Mouse (Mus musculus) thymus, adult 2 months (tissue): ENCODE results near the gene Mcoln2. TPM values are rescaled to one million over a fixed set of nuclear protein-coding genes. Genes with fewer than 3 reads are reported as not detected.

ENCODE experiments used
- DNase-seq: peaks from one replicate; pipeline ENCODE4 v3.0.0; 2021
- H3K27ac ChIP-seq: fragments of 200-500 bp; 2 replicates; pipeline ENCODE4 v1.5.1; 2012; ENCODE audit warnings: low read length, control low read depth; ENCODE audit not compliant: control insufficient read depth, insufficient read depth
- H3K27me3 ChIP-seq: fragments of 200-500 bp; 2 replicates; pipeline ENCODE4 v1.6.1; 2012; ENCODE audit warnings: mild to moderate bottlenecking, low read length, moderate library complexity, mixed read lengths; ENCODE audit not compliant: control insufficient read depth, insufficient read depth
- H3K36me3 ChIP-seq: fragments of 200-500 bp; 2 replicates; pipeline ENCODE4 v1.6.1; 2012; ENCODE audit warnings: mild to moderate bottlenecking, low read length, moderate library complexity; ENCODE audit not compliant: control insufficient read depth, insufficient read depth
- H3K4me1 ChIP-seq: fragments of 200-500 bp; replicated peaks from 2 replicates; pipeline ENCODE4 v1.6.1; 2012; ENCODE audit warnings: low read length; ENCODE audit not compliant: control insufficient read depth, insufficient read depth
- H3K4me3 ChIP-seq: fragments of 200-500 bp; 2 replicates; pipeline ENCODE4 v1.5.1; 2012; ENCODE audit warnings: mild to moderate bottlenecking, low read length, control low read depth, moderate library complexity; ENCODE audit not compliant: control insufficient read depth, insufficient read depth
- CTCF ChIP-seq: fragments of 200-500 bp; IDR thresholded peaks from 2 replicates; pipeline ENCODE4 v1.5.1; 2012; ENCODE audit warnings: mild to moderate bottlenecking, control low read depth, low read length, moderate library complexity, borderline replicate concordance; ENCODE audit not compliant: control insufficient read depth, poor library complexity, insufficient read depth; ENCODE audit errors: extremely low read depth
- POLR2A ChIP-seq: fragments of 200-500 bp; IDR thresholded peaks from 2 replicates; pipeline ENCODE4 v1.6.1; 2012; ENCODE audit warnings: mild to moderate bottlenecking, low read length, control low read depth, moderate library complexity; ENCODE audit not compliant: control insufficient read depth, poor library complexity, insufficient read depth; ENCODE audit errors: extremely low read depth
- WGBS: fragments of 180-500 bp; shearing (Covaris S2); methylation state at CpG from one replicate; pipeline ENCODE4 v1.1.7; 2018; 5-methylcytosine and 5-hydroxymethylcytosine counted together
- polyA plus RNA-seq: library from polyadenylated mRNA; depleted of rRNA; stranded (reverse); fragments of >200 nt; gene quantifications from 2 replicates; pipeline ENCODE4 v1.2.3, GENCODE M21; 2012

The Mcoln2 gene
- polyA plus RNA-seq, 1 experiment, result 3.5 TPM

- no peak overlapping the region for H3K4me3 ChIP-seq
- no peaks in the 10 kb centered on the region for H3K27me3 ChIP-seq
- peaks cover 9% of the 10 kb centered on the region for H3K4me1 ChIP-seq
- TF ChIP-seq POLR2A, result no peak
- TF ChIP-seq CTCF, result no peak
- WGBS, result 70% methylated on average over 6 of the region's 6 CpGs
- no peak for DNase-seq
- no peaks in the 10 kb centered on the region for H3K36me3 ChIP-seq
- H3K27ac ChIP-seq, result no peak overlapping the region
These were observed 46.7 kb downstream of the Mcoln2 start for GRCm38 (mm10) chr3:146196301-146196700.

- Histone ChIP-seq H3K27me3 (no peaks in the 10 kb centered on the region), H3K27ac (no peak overlapping the region), H3K4me1 (peaks cover 6% of the 10 kb centered on the region), H3K36me3 (no peaks in the 10 kb centered on the region), H3K4me3 (no peak overlapping the region)
- 95% methylated on average over 17 of the region's 17 CpGs for WGBS
- no peak for DNase-seq
- no peak for TF ChIP-seq POLR2A
- TF ChIP-seq CTCF, result no peak
These were observed 47.4 kb downstream of the Mcoln2 start for GRCm38 (mm10) chr3:146196780-146197743.

DNA sequence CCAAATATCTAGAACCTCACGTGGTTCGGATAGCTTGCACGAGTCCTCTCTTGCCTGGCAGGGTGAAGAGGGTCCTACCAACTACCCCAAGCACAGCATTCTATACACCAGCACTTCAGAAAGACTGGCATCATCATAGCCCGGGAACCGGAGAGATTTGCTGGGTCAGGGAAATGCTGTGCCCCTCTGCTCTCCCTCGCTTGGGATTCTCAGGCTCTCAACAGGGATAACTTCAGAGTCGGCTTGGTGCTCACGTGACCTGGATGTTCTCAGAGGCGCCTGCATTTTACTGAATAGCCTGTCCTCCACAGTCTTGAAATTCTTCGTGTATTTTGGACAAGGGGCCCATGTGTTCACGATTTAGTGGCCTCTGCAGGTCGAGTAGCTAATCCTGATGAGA is 48.2 kb downstream of the Mcoln2 start:
- WGBS, result 96% methylated on average over 12 of the region's 12 CpGs
- no peak for DNase-seq
- no peaks in the 10 kb centered on the region for H3K36me3 ChIP-seq
- H3K4me1 ChIP-seq, result peaks cover 3% of the 10 kb centered on the region; the same call in 1 of the 2 replicates
- H3K27me3 ChIP-seq, result no peaks in the 10 kb centered on the region
- no peak overlapping the region for H3K4me3 ChIP-seq
- H3K27ac ChIP-seq, result no peak overlapping the region
- TF ChIP-seq CTCF (no peak), POLR2A (no peak)

- H3K4me1 ChIP-seq, result no peaks in the 10 kb centered on the region
- DNase-seq, result no peak
- H3K4me3 ChIP-seq, result no peak overlapping the region
- H3K27ac ChIP-seq, result no peak overlapping the region
- TF ChIP-seq POLR2A, result no peak
- TF ChIP-seq CTCF, result no peak
- H3K27me3 ChIP-seq, result no peaks in the 10 kb centered on the region
- WGBS, result 95% methylated on average over 11 of the region's 11 CpGs
- no peaks in the 10 kb centered on the region for H3K36me3 ChIP-seq
These were observed 49.3 kb downstream of the Mcoln2 start for GRCm38 (mm10) chr3:146198803-146199481.

- Histone ChIP-seq H3K4me3 (no peak overlapping the region), H3K4me1 (no peaks in the 10 kb centered on the region), H3K27me3 (no peaks in the 10 kb centered on the region), H3K36me3 (no peaks in the 10 kb centered on the region), H3K27ac (no peak overlapping the region)
- 92% methylated on average over 3 of the region's 3 CpGs for WGBS
- DNase-seq, result no peak
- no peak for TF ChIP-seq CTCF
- no peak for TF ChIP-seq POLR2A
These were observed 49.9 kb downstream of the Mcoln2 start for GRCm38 (mm10) chr3:146199486-146199885.

GRCm38 (mm10) chr3:146204375-146204774 is 54.7 kb downstream of the Mcoln2 start:
- Histone ChIP-seq H3K27ac (no peak overlapping the region), H3K27me3 (no peaks in the 10 kb centered on the region), H3K4me3 (no peak overlapping the region), H3K4me1 (no peaks in the 10 kb centered on the region), H3K36me3 (no peaks in the 10 kb centered on the region)
- DNase-seq, result no peak
- WGBS, result 69% methylated on average over 2 of the region's 2 CpGs
- TF ChIP-seq POLR2A (no peak), CTCF (no peak)
